Mouse (Mus musculus): ENCODE data around the gene Epb41l2.

The Epb41l2 gene

DNA sequence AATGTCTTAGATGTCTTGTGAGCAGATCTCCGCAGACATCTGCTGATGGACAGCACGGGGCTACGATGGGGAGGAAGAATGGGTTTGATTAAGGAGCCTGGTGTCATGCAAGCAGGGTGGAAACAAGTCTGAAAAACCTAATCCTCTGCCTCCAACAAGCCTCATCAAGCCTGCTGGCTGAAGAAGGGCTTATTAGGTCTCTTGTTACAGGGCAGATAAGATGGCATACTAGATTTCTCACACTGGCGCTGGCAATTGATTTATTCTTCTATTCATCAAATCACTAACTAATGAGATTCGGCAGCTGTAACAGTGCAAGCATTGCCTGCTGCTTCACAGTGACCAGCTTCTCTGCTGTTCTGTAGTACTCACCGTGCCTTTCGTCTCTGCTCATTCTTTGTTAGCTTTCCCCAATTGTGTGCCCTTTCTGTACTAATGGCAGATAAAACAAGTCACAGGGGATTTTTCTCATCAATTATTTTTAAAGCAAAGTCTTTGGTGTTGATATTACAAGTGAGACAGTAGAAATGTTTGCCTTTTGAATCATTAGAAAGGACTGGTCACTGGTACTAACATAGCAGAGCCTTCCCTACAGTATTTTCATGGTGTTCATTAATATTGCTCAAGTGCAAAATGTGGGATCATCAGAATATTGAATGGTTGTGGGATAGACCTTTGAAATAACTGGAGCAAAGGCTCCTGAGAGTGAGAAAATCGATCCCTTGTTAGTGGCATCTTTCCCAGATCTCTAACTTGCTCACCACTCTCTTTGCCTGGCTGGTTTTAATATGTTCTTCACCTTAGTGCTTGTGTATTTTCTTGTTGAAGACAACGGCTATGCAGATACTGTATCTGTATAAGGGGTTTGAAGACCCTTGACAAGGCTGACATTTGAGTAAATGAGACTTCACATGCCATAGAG lies 212.0 kb downstream of the Epb41l2 start:
- in situ Hi-C loops (cut with MboI, MseI) = no loop called here
